Mouse (Mus musculus) CD4-positive helper T cell, adult 2 months (primary cell): ENCODE data around the gene Gng7.

ENCODE experiments used
- DNase-seq: peaks from one replicate; pipeline ENCODE4 v3.0.0-alpha.2; 2012; ENCODE audit warnings: low read depth, missing footprints, low spot score

Gng7 gene

DNA sequence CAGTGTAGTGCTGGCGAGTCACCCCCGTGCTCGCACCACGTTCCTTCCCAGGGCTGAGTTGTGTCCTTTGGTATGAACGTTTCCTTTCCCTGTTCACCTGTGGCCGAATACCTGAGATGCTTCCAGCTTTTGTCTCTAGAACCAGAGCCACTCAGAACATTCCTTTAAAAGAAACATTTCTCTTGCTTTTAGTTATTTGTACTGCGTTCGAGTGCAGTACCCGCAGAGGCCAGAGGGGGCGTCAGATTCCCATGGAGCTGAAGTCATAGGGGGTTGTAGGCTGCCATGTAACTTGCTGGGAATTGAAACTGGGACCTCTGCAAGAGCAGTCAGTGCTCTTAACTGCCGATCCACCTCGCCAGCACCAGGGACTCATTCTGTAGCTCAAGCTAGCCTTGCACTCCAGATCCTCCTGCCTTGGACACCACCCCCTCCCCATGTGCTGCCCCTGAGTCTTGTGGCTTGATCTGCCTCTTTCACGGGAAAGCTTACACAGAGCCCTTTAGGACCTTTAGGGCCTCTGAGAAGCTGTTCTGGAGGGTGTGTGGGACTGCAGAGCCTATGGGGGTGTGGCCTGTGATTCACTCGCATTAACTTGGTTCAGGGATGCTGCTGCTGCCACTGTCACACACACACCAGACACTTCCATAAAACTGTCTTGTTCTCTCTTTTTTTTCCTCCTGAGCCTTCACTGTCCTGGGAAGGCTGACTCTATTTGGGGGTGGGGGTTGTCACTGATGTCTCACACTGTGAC, 67.9 kb downstream of the Gng7 start:
- no peak for DNase-seq

DNA sequence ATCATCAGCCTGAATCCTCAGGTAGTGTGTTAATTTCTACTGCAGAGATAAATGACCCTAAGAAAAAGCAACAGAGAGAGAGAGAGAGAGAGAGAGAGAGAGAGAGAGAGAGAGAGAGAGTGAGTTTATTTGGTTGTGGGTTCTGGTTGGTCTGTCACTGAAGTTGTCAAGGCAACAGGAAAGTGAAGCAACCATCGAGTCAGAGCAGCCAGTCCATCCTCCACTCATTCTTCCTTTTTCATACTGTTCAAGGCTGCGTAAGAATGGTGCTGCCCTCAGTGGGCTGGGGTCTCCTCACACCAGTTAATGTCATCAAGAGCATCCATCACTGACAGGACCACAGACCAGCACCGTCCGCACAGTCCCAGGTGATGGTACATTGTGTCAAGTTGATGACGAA, 70.5 kb downstream of the Gng7 start:
- DNase-seq, result no peak

DNA sequence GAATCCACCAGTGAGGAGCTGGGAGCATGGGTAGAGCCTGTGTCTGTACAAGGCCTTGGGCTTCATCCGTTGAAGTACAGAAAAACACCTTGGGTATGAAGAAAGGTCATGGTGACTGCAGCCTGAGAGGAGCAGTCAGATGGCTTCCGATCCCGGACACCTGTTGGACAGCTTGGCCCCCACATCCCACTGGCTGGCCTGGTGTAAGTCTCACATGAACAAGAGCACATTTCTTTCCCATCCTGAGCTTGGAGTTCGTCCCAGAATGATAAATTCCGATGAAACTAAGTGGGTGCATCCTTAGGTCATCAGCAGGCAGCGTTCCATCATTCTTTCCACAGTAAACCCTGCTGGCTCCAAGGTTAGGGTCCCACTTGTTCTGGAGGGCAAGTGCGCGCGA, 71.0 kb downstream of the Gng7 start:
- no peak for DNase-seq

DNA sequence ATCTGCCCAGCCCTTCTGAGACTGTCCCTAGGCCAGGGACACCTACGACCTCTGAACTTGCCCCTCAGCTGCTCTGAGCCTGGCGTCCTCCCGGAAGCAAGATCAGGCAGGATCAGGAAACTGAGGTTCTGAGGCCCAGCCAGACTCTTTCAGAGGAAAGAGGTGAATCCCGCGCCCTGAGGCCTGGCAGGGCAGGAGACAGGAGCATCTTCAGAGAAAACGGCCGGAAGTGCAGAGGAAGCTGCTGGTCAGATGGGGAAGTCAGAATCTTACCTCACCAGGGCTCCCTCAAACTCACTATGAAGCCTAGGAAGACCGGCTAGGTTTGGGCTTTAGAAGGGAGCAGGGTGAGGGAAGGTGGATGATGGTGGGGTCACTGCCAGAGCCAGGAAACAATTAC, 71.8 kb downstream of the Gng7 start:
- no peak for DNase-seq

DNA sequence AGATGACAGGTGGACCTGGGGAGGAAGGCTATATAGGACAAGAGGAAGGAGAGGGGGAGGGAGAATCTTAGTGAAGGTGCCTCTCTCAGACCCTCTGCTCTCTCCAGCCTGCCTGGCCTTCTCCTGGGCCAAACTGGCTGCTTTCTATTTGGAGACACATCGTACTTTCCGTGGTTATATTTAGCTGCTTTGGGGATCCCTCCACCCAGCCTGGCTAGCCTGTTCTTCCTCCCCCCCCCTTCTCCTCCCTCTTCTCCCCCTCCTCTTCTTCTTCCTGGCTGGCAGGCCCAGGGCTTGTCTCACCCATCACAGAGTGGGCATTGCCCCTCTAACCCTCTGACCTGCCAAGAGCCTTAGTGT, 73.8 kb downstream of the Gng7 start:
- DNase-seq, result no peak

DNA sequence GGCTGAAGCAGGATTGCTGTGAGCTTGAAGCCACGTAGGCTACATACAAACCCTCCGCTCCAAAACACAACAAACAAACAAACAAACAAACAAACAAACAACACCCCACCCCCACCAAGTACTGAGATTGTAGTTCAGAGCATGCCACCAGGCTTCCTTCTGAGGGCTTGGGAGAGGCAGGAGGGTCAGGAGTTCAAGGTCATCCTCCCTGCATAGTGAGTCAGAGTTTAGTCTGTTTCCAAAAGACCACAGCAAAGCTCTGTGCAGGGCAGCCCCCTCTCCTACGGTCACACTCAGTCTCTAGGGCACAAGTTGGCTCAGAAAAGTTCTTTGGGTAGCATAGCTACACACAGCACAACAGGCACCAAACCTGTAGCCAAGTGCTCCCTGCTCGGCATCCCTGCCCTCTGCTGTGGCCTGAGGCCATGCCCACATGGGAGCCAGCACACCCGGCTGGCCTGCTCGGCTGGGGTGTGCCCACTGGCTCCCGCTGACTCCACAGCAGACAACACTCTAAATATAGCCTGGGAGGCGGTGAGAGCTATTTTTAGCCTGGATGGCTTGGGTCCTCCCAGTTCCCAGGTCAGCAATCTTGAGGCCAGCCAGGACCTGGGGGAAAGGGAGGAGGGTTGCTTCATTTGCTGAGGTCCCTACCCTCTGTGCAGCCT, 74.3 kb downstream of the Gng7 start:
- DNase-seq, result no peak

DNA sequence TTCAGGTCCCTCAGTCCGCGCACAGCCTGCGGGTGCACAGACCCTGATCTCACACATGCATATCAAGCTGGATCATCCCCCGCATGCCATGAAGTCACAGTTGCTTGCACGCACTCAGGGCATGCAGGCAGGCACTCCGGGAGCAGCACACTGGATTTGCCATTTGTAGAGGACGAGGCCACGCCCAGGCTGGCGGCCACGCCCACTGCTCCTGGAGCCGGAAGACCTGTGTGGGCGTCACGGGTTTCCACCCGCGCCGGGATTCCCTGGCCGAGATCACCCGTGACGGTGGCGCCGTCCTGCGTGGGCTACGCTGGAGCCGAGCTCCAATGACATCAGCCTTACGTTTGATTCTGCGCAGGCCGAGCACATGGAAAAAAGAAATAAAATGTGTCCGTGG, 75.1 kb downstream of the Gng7 start:
- peak; percentile 91 for DNase-seq

DNA sequence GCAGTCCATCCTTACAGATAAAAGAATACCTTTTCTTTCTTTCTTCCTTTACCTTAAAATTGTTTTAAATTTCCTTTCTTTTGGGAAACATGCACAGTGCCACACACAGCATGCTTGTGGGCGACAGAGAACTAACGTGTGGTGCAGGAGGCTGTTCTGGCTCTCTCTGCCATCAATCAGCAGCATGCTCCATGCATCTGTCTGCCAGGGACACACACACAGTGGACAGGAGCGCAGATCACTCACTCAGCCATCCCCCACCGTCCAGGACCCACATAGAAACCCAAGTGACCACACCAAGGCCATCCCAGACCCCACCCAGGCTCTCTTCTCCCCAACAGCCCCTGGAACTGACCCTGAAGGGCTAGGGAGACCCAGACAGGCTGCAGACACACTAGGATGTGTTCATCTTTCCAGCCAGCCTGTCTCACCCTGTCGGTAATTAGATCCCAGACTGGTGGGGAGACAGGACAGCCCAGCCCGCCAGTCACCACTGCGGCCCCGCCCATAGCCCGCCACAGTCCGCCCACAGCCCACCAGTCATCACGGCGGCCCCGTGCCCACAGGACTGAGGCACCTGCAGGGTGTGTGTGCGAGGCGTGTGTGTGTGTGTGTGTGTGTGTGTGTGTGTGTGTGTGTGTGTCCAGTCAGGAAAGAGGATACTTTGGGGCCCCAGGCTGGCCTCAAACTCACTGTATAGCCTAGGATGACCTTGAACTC, 75.8 kb downstream of the Gng7 start:
- peak; percentile 68 for DNase-seq

DNA sequence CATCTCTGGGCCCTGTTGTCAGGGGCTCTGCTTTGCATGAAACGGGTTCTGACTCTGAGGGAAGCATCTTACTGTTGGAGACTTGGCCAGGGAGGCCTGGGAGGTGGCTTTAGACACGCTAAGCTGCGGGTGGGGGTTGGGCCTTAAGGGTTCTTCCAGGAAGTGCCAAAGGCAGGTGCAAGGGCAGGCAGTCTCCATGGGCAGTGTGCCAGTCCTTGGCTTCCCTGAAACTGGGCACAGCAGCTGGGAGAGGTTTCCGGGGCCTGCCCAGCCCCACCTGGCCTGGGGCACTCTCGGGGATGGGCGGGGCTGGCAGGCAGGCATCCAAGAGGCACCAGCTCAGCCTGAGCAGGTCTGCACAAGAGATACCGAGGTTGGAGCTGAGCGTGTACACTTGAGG, 77.1 kb downstream of the Gng7 start:
- peak; percentile 36 for DNase-seq

DNA sequence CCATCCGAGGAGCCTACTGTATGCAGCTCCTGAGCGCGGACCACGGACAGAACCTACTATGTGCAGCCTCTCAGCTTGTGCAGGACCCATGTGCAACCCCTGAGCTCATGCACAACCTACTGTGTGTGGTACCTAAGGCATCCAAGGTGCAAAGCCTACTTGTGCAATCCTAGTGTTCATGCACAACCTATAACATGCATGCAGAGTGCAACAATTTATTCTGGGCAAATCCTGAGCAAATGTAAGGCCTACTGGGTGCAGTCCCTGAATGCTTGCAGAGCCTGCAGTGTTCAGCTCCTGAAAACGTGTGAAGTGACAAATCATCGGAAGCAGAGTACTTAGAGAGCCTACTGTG, 78.0 kb downstream of the Gng7 start:
- DNase-seq, result no peak

DNA sequence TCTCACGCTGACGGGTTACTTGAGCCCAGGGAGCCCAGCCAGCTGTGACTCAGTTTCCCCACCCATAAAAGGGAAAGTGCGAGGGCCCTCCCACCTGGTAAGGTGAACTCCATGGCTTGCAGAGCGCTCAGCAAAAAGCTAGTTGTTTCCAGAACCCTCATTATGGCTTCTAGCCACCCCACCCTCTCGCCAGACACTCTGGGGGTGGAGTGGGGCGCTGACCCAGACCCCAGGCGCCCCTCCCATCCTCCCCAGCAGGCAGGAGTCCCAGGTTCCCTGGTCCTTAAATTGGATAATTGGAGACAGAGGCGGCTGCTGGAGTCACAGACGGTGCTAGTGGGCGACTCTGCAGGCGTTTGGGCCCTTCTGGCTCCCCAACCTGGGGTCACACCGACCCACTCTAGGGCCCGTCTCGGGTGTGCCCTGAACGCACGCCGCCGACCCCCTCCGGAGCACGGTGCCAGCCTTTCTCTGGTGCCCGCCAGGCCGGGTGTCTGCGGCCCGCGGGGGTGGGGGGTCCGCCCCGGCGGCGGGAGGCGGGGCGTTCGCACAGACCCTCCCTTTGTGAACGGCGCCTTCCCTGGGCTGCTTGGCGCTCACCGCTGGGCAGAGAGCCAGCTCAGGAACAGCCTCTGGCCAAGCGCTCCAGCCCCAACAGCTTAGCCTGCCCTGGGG, 78.5 kb downstream of the Gng7 start:
- DNase-seq, result peak; percentile 31

DNA sequence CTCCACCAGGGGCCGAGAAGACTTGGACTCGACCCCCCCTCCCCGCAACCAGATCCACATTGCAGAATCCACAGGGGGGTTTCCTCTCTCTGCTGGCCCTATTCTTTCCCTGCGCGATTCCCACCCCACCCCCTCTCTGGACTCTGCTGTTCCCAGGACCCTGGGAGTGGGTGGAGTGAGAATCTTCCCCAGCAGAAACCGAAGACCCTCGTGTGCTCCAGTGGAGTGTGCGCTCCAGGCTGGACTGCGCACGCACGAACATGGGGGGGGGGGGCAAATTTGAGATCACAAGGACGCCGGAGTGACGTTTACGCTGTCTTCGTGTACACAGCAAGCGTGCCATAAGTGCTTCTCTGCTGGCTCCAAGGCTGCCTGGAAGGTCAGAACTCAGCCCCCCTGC, 79.0 kb downstream of the Gng7 start:
- DNase-seq, result no peak

DNA sequence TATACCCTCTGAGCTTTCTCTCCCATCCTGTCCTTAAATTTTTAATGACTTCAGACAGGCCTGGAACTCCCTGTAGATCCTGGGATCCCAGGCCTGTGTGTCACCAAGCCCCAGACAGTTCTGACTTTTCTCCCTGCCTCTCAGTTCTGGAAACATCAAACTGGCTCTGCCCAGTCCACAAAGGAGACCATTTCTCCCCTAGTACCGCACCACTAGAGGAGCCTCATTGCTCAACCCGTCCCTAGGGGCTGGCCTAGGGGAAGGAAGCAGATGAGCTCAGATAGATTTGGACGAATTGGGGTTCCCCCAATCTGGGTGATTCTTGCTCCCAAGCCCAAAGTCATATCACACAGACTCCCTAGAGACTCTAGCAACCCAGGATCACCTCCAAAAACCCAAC, 79.5 kb downstream of the Gng7 start:
- no peak for DNase-seq

DNA sequence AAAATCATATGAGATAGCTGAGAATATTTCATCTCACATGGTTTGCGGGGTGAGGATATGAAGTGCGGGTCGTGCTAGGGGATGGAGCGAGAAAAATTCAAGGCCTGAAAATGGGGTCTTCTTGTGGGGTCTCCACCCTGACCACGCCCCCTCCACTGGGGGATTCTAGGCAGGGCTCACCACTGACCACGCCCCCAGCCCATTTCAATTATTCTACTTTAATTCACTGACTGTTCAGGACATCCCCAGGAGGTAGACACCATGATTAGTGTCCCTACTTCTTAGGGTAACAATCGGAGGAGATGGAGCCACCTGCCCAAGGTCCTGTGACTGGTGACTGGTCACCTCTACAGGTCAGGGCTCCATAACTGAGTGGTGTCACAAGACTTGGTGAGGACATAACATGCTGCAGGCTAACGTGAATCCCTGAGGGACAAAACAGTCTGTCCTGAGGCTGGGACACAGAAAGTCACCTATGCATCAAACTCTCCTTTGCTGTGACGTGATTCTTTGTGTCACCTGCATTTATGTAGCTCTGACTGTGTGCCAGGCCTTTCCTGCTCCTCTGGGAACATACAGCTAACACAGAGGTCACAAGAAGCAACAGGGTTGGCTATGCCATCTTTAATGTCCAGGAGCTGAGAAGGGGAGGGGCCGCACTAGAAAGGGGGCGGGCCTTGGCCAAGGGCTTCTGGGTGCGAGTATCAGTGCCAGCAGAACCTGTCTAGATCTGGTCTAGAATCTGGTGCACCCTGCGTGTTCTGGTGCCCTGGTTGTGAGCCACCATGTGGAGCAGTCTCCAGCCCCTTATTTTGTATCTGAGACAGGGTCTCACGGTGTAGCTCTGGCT, 80.4 kb downstream of the Gng7 start:
- no peak for DNase-seq

DNA sequence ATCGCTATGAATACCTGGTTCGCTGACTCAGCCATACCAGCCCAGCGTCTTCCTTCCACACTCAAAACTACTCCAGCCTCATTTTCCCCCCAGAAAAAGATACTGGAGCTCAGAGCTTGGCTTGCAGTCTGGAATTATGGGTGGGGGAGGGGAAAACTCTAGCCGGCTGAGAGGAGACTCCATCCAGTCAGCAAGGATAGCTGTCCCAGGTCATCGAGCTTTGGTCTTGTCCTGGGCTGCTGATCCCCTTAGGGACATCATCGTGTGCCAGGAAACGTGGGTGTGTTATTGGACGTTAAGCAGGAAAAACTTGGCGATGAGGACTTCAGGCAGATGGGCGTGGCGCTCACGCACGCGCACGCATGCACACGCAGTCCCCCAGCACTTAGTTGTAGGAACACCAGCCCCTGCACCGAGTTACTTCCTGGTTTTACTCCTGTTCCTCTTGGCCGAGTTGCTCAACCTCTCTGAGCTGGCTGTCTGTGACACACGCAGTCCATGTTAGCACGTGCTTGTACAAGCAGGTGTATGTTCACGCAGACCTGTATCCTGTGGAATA, 81.2 kb downstream of the Gng7 start:
- peak; percentile 55 for DNase-seq

DNA sequence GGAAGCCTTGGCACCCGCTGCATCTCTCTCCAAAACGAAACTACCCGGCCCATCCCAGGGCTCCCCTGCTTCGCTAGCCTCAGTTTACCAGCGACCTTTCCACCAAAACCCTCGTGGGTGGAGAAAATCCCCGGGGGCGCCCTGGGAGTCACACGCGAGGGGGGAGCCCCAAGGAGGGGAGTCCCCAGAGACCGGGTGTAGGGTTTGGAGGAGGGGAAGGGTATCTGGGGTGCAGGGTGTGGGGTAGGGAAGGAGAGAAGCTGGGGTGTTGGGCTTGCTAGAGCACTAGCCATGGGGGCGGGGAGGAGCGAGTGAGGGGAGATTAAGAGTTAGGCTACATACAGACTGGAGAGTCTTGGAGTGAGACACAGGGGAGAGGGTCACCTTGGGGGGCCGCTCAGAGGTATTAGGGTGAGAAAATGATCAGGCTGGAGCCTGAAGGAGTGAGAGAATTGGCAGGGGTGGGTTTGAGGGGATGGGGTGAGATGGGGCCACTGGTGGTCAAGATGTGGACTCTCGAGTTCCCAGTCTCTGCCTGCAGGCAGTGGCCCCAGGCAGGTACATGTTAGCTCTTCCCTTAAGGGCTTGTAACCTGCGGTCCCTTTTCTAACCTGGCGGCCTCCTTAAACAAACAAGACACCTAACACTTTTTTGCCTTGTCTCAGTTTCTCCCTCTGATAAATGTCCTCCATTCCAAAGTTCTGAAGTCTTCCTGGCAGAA, 81.9 kb downstream of the Gng7 start:
- DNase-seq, result peak; percentile 64

DNA sequence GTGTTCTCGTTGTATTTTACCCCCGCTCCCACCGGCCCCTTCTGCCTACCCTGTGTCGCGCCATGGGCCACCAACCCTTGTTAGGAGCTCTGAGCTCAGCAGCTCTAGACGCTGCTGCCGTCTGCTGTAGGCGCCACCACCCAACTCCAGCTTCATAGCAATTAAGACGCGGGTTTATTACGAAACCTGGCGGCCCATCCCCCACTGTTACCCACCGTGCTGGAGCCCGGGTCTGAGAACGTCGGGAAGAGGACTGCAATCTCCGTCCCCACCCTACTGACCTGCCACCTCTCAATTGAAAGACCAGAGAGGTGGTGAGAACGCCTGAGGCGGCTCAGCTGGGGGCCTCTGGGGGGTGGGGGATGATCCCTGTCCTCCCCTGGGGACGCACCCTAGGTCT, 82.5 kb downstream of the Gng7 start:
- DNase-seq, result peak; percentile 68

DNA sequence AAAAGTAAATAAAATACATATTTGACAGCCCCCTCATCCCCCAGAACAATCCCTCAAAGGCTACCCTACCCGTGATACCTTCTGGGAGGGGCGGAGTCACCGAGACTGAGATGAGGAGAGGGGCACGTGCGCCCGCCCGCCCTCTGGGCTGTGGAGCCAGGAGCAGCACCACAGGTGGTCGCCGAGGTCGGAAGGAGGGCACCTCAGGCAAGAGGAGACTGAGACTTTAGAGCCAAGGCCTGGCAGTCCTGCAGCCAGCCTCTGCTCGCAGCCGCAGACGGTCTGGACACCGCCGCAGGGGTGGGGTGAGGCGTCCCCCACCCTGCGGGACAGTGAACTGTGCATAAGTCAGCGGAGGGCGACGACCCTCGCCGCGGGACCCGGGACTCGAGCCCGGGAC, 83.0 kb downstream of the Gng7 start:
- peak; percentile 47 for DNase-seq

DNA sequence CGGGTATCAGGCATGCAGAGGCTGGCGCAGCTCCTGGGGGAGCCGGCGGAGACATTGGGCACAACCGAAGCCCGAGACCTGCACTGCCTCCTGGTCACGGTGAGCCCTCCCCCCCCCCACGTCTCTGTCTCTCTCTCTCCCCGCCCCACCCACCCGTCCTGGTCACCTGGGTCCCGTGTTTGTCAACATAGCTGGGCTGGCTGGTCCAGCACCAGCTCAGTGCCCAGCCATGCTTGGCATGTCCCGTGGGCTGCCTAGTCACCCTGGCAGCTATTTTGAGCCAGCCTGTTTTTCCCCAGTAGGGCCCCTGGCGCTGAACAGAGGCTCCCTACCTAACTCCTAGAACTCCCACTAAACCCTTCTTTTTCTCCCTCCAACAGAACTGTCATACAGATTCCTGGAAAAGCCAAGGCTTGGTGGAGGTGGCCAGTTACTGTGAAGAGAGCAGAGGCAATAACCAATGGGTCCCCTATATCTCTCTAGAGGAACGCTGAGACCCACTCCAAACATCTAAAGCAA, 83.5 kb downstream of the Gng7 start:
- peak; percentile 24 for DNase-seq
